Mouse (Mus musculus) forebrain, embryonic 16.5 days (tissue): ENCODE measurements around the gene Stard3nl. TPM values are rescaled to one million over a fixed set of nuclear protein-coding genes. Genes with fewer than 3 reads are reported as not detected.
A peak's percentile ranks its signal among the peaks of the same experiment; 100 is the strongest.
"Not testable (repeated sequence)": the region's sequence is repeated elsewhere in the genome, so short reads cannot be mapped to it uniquely, and the experiment has no call there.

ENCODE experiments used
- ATAC-seq: fragments of 200-750 bp; cut with Nextera tagmentation; 2 replicates; pipeline ENCODE4 v1.8.0; 2017; ENCODE audit warnings: mild to moderate bottlenecking, moderate library complexity
- H3K27ac ChIP-seq: fragments of 300-500 bp; sonication (generic); 2 replicates; pipeline ENCODE4 v1.5.1; 2014; ENCODE audit warnings: low read length, control low read depth
- H3K27me3 ChIP-seq: fragments of 300-500 bp; sonication (generic); replicated peaks from 2 replicates; pipeline ENCODE4 v1.6.1; 2014; ENCODE audit warnings: low read length; ENCODE audit not compliant: control insufficient read depth, insufficient read depth
- H3K36me3 ChIP-seq: fragments of 300-500 bp; sonication (generic); 2 replicates; pipeline ENCODE4 v1.6.1; 2014; ENCODE audit not compliant: control insufficient read depth, insufficient read depth
- H3K4me1 ChIP-seq: fragments of 300-500 bp; sonication (generic); replicated peaks from 2 replicates; pipeline ENCODE4 v1.6.1; 2014; ENCODE audit warnings: low read length; ENCODE audit not compliant: control insufficient read depth, insufficient read depth
- H3K4me2 ChIP-seq: fragments of 300-500 bp; sonication (generic); 2 replicates; pipeline ENCODE4 v1.6.1; 2014; ENCODE audit warnings: mild to moderate bottlenecking, low read length, control low read depth
- H3K4me3 ChIP-seq: fragments of 300-500 bp; sonication (generic); replicated peaks from 2 replicates; pipeline ENCODE4 v1.5.1; 2014; ENCODE audit warnings: mild to moderate bottlenecking, low read length, control low read depth
- H3K9ac ChIP-seq: fragments of 300-500 bp; sonication (generic); replicated peaks from 2 replicates; pipeline ENCODE4 v1.6.1; 2014; ENCODE audit warnings: low read depth, low read length, control low read depth
- H3K9me3 ChIP-seq: fragments of 300-500 bp; sonication (generic); 2 replicates; pipeline ENCODE4 v1.6.1; 2016; ENCODE audit warnings: low read length; ENCODE audit not compliant: control insufficient read depth
- WGBS: fragments of 180-500 bp; shearing (Covaris S2); extraction: QIAGEN DNeasy Blood & Tissue Kit; methylation state at CpG from one replicate; pipeline ENCODE4 v1.1.7; 2014; 5-methylcytosine and 5-hydroxymethylcytosine counted together
- polyA plus RNA-seq: library from polyadenylated mRNA; unstranded; fragments of >200 nt; fragmentation: Nextera tagmentation; extraction: Ambion mirVana; gene quantifications from 2 replicates; pipeline ENCODE4 v1.2.1, GENCODE M21; 2015

Stard3nl gene
- polyA plus RNA-seq, 1 experiment from 2014 or later, result 193 TPM

- Histone ChIP-seq H3K4me1 (no peaks in the 10 kb centered on the region), H3K4me2 (no peak overlapping the region), H3K36me3 (peaks cover 9% of the 10 kb centered on the region; the same call in 1 of the 2 replicates), H3K27me3 (no peaks in the 10 kb centered on the region), H3K27ac (no peak overlapping the region), H3K9me3 (no peaks in the 10 kb centered on the region), H3K4me3 (no peak overlapping the region), H3K9ac (no peak overlapping the region)
- WGBS, result 87% methylated on average over 2 of the region's 2 CpGs
- ATAC-seq, result no peak
These were observed 28.7 kb downstream of the Stard3nl start for GRCm38 (mm10) chr13:19366866-19367265.

DNA sequence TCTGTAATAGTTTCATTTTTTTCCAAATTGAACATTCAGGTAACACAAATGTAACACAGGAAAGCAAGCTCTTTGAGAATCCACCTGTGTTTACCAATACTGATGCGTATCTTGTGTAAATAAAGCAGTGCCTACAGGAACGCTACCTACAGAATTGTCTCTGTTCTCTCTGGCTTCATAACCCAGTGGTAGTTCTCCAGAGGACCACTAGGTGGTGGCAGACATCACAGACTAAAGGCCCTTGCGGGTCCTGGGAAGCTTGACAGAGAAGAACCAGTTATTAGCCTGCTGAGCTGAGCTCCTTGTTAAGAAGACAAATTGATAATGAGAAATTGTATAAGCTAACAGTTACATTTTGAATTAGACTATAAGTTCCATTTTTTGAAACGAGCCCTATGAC lies 30.0 kb downstream of the Stard3nl start:
- Histone ChIP-seq H3K36me3 (peaks cover 10% of the 10 kb centered on the region; the same call in 1 of the 2 replicates), H3K9me3 (no peaks in the 10 kb centered on the region), H3K27ac (no peak overlapping the region), H3K4me3 (no peak overlapping the region), H3K4me2 (no peak overlapping the region), H3K9ac (no peak overlapping the region), H3K4me1 (no peaks in the 10 kb centered on the region), H3K27me3 (no peaks in the 10 kb centered on the region)
- ATAC-seq, result peak; percentile 70
- whole genome bisulfite sequencing, result 30% methylated on average over 4 of the region's 4 CpGs

DNA sequence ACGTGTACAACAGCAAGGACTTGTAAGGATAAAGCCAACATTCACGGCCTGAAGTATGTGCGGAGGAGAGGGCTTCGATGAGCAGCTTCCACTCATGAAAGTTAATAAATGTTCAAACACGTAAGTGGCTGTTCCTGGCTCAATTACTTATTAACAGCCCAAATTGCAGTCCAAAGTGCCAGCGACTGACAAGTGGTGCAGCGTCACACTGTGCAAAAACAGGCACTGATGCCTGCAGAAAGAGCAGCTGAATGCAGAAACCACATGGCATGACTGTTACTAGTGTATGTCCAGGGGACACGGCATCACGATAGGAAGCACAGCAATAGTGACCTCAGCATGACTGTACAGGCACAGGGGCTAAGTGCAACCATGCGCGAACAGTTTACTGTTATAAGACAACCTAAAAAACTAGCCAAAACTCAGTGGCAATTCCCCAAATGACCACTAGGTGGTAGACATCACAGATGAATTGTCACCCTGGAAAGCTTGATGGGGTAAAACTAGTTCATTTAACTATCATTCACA lies 31.3 kb downstream of the Stard3nl start:
- Histone ChIP-seq H3K4me2 (no peak overlapping the region), H3K9ac (no peak overlapping the region), H3K36me3 (peaks cover 5% of the 10 kb centered on the region; the same call in 1 of the 2 replicates), H3K4me3 (no peak overlapping the region), H3K4me1 (no peaks in the 10 kb centered on the region), H3K27me3 (no peaks in the 10 kb centered on the region), H3K9me3 (no peaks in the 10 kb centered on the region), H3K27ac (no peak overlapping the region)
- 81% methylated on average over 11 of the region's 11 CpGs for WGBS
- peak; percentile 32; the same call in 1 of the 2 replicates for ATAC-seq

- 66% methylated on average over 6 of the region's 6 CpGs for WGBS
- no peak overlapping the region for H3K4me3 ChIP-seq
- H3K4me1 ChIP-seq, result no peaks in the 10 kb centered on the region
- ATAC-seq, result no peak; the same call in 1 of the 2 replicates
- H3K36me3 ChIP-seq, result peaks cover 14% of the 10 kb centered on the region
- H3K9ac ChIP-seq, result no peak overlapping the region
- no peaks in the 10 kb centered on the region for H3K9me3 ChIP-seq
- H3K4me2 ChIP-seq, result no peak overlapping the region
- H3K27ac ChIP-seq, result no peak overlapping the region
- no peaks in the 10 kb centered on the region for H3K27me3 ChIP-seq
These were observed 33.2 kb downstream of the Stard3nl start for GRCm38 (mm10) chr13:19362358-19362757.

DNA sequence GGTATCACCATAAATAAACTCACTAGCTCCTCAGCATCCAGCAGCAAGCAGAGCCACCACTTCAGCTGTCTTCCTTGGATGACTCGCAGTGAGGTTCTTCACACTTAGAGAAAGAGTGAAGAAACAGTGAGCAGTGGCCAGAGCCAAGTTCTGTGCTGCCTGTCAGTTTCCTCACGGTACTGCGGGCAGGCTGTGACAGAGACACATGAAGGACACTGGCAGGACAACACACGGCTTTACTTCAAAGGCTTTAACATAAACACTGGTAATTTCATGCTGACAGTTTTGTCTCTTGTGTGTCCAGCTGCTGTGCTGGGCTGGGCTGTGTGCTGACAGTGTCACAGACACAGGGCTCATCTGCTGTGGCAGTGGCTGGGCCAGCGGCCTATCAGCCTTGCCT lies 37.6 kb downstream of the Stard3nl start:
- H3K27ac ChIP-seq, result no peak overlapping the region
- ATAC-seq, result no peak
- H3K36me3 ChIP-seq, result peaks cover 13% of the 10 kb centered on the region
- WGBS, result 85% methylated on average over 5 of the region's 5 CpGs
- no peak overlapping the region for H3K9ac ChIP-seq
- no peak overlapping the region for H3K4me3 ChIP-seq
- no peaks in the 10 kb centered on the region for H3K27me3 ChIP-seq
- H3K4me1 ChIP-seq, result 0 out of 2 replicates have a peak, but pooled peaks cover under 1% of the 10 kb centered on the region
- H3K4me2 ChIP-seq, result no peak overlapping the region
- no peaks in the 10 kb centered on the region for H3K9me3 ChIP-seq

- H3K27me3 ChIP-seq, result no peaks in the 10 kb centered on the region
- H3K4me3 ChIP-seq, result no peak overlapping the region
- no peaks in the 10 kb centered on the region for H3K9me3 ChIP-seq
- ATAC-seq, result no peak
- H3K4me1 ChIP-seq, result 0 out of 2 replicates have a peak, but pooled peaks cover 4% of the 10 kb centered on the region
- 92% methylated on average over 7 of the region's 7 CpGs for WGBS
- H3K27ac ChIP-seq, result no peak overlapping the region
- no peak overlapping the region for H3K4me2 ChIP-seq
- H3K36me3 ChIP-seq, result peaks cover 13% of the 10 kb centered on the region
- no peak overlapping the region for H3K9ac ChIP-seq
These were observed 38.3 kb downstream of the Stard3nl start for GRCm38 (mm10) chr13:19357301-19357700.

DNA sequence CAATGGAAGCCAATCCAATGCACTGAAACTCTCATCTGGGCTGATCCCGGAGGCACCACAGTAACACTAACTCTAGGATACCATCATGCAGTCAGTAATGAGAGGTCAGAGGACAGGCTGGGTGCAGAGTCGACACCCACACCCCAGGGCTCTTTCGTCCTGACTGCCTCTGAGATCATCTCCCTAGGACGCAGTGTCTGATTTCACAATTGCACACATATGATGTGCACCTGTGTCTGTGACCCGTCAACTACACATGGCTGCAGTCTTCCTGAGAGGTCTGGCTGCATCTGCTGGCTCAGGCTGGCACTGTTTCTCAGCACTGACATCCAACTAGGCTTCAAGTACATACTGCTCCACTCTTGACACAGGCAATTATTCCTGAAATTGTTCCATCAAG lies 38.9 kb downstream of the Stard3nl start:
- H3K9me3 ChIP-seq, result no peaks in the 10 kb centered on the region
- no peaks in the 10 kb centered on the region for H3K27me3 ChIP-seq
- no peak overlapping the region for H3K9ac ChIP-seq
- H3K4me2 ChIP-seq, result no peak overlapping the region
- H3K36me3 ChIP-seq, result peaks cover 13% of the 10 kb centered on the region
- WGBS, result 78% methylated on average over 5 of the region's 5 CpGs
- 0 out of 2 replicates have a peak, but pooled peaks cover 4% of the 10 kb centered on the region for H3K4me1 ChIP-seq
- ATAC-seq, result no peak
- no peak overlapping the region for H3K27ac ChIP-seq
- no peak overlapping the region for H3K4me3 ChIP-seq

DNA sequence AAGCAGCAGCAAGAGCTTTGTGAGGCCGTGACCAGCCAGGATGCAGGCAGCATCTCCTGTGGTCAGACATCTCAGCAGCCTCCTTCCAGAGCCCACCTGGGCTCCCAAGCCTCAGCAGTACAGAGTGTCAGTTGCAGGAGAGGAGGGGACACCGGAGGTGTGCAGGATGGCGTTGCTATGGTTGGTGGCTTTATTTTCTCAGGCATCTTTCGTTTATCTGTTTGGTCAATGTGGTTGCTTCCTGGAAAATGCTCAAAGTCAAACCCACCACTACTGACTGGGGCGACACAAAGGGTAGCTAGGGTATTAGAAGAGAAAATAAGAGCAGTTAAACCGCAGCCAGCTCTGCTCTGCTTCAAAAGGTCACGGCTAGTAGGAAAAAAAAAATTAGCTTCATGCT lies 39.5 kb downstream of the Stard3nl start:
- Histone ChIP-seq H3K4me1 (0 out of 2 replicates have a peak, but pooled peaks cover 4% of the 10 kb centered on the region), H3K36me3 (peaks cover 13% of the 10 kb centered on the region), H3K9ac (no peak overlapping the region), H3K27me3 (no peaks in the 10 kb centered on the region), H3K4me2 (no peak overlapping the region), H3K9me3 (no peaks in the 10 kb centered on the region), H3K27ac (no peak overlapping the region), H3K4me3 (no peak overlapping the region)
- no peak for ATAC-seq
- 79% methylated on average over 7 of the region's 7 CpGs for WGBS

- 0 out of 2 replicates have a peak, but pooled peaks cover 4% of the 10 kb centered on the region for H3K4me1 ChIP-seq
- H3K9me3 ChIP-seq, result no peaks in the 10 kb centered on the region
- peaks cover 2% of the 10 kb centered on the region; the same call in 1 of the 2 replicates for H3K36me3 ChIP-seq
- H3K4me2 ChIP-seq, result no peak overlapping the region
- WGBS, result 69% methylated on average over 3 of the region's 3 CpGs
- no peak overlapping the region for H3K4me3 ChIP-seq
- H3K9ac ChIP-seq, result no peak overlapping the region
- H3K27ac ChIP-seq, result no peak overlapping the region
- peak; percentile 67 for ATAC-seq
- no peaks in the 10 kb centered on the region for H3K27me3 ChIP-seq
These were observed 42.8 kb downstream of the Stard3nl start for GRCm38 (mm10) chr13:19352795-19353194.

GRCm38 (mm10) chr13:19340356-19340755 lies 55.2 kb downstream of the Stard3nl start:
- not testable (repeated sequence) for ATAC-seq, H3K36me3 ChIP-seq, H3K27me3 ChIP-seq, H3K27ac ChIP-seq, H3K4me1 ChIP-seq, H3K4me3 ChIP-seq, H3K4me2 ChIP-seq, H3K9ac ChIP-seq, H3K9me3 ChIP-seq
- 53% methylated on average over 1 of the region's 1 CpGs for WGBS
